Mouse (Mus musculus): ENCODE measurements at regions not wholly inside any gene's neighbourhood (a gene's known extent, or its start where the extent isn't known, plus 50 kb on each side); places are given as distances from the start of the nearest gene placed in this dataset.

DNA sequence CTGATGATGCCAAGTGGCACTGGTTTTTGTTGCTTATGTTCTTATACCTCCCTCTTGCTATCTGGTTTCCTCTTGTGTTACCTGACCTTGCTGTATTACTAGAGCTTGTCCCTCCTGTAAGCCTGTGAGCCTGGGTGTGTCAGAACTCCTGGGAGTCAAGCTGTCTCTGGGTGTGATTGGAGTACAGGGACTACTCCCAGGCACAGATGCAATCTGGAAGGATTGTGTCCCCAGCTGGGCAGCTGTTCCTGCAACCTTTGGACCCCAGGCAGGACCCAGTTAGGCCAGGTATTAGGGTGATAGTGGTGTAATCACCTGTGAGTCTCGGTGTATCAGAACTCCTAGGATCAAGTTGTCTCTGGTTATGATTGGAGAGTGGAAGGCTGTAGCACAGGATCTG, 97.4 kb upstream of the Dock11 start:
- DNase-seq: no peak

DNA sequence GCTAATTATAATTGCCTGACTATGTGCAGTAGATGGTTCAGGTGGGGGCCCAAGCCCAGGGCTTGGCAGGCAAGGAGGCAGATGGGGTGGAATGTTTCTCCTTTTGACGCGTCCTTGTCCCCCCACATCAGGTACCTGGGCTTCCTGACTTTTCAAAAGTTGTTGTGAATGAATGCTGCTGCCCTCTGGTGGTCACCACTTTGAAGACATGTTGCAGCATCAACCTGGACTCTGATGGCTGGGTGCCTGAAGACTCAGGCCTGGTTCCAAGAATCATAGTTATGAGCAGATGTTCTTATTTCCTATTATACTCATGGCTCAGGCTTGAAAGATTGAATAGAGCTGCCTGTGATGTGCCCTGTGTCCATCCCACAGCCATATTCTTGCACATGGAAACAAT, 75.4 kb upstream of the Dock11 start:
- DNase-seq: peak in 1 of 2 experiments; percentile 32

DNA sequence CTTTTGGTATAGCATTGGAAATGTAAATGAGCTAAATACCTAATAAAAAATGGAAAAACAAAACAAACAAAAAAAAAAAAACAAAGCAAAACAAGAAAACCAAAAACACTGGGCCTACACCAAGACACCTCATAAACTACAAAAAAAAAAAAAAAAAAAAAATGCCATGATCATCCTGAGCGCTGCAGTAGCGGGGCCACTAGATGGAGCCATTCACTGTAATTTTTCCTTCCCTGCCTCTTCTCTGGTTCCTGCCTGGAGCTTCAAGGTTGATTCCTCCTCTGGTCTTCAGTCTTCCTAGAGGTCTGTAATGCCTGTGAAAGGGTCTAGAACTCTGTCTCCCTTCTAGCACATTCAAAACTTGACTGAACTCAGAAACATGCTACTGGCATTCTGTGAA, 54.2 kb upstream of the Dock11 start:
- peak in 1 of 2 experiments; percentile 17 for DNase-seq

DNA sequence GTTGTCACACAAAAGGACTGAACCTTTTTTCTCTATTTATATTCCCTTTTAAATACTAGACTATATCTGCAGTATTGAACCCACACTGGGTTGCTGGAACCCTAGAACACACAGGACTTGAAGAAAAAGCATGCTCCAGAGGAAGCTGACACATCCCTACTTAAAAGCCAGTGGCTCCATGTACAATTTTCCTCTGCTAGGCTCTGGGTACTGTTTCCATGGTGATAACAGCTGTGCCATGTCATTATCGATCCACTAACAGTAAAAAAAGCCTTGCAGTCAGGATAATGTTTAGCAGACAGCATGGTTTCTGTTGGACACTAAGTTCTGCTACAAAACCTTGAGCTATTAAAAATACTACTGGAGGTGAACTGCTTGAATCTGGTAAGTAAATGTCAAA, 50.6 kb upstream of the Dock11 start:
- no peak for DNase-seq

All from spleen, adult 18-20 months (tissue).